Mouse (Mus musculus) CD4-positive, CD25-positive, alpha-beta regulatory T cell, adult 9 weeks (primary cell): Measurements from ENCODE around the gene Bhmt2. TPM values are rescaled to one million over a fixed set of nuclear protein-coding genes. Genes with fewer than 3 reads are reported as not detected.

ENCODE experiments used
- polyA plus RNA-seq: library from polyadenylated mRNA; unstranded; fragments of 100-300 nt; shearing (Covaris generic); gene quantifications from one replicate; pipeline ENCODE4 v1.2.1, GENCODE M21; 2017

Bhmt2 gene
- polyA plus RNA-seq = not detected

DNA sequence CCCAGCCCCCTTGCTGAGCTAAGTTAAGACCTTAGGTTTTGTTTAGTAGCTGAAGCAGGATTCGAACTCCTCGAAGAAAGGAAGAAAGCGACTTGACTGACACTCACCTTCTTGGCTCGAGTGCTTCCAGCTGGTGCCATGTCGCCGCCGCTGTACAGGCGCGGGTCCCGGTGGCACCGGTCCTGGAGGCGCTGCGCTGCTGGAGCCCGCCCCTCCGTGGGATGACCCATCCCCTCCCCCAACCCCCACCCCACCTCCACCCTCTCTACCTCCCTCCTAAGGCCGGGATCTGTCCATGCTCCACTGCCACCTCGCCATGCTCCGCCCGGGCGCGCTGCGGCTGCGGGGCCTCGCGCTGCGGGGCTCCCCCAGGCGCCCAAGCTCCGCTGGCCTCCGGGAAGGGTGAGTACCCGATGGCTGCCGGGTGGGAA lies at the start of gene Bhmt2, which contains the start of gene Dmgdh:
Gene Bhmt2 (minus strand): TSS at position 172 of the 431 bp plus-strand sequence.
Gene Dmgdh (plus strand): TSS at position 303 of the 431 bp plus-strand sequence.

DNA sequence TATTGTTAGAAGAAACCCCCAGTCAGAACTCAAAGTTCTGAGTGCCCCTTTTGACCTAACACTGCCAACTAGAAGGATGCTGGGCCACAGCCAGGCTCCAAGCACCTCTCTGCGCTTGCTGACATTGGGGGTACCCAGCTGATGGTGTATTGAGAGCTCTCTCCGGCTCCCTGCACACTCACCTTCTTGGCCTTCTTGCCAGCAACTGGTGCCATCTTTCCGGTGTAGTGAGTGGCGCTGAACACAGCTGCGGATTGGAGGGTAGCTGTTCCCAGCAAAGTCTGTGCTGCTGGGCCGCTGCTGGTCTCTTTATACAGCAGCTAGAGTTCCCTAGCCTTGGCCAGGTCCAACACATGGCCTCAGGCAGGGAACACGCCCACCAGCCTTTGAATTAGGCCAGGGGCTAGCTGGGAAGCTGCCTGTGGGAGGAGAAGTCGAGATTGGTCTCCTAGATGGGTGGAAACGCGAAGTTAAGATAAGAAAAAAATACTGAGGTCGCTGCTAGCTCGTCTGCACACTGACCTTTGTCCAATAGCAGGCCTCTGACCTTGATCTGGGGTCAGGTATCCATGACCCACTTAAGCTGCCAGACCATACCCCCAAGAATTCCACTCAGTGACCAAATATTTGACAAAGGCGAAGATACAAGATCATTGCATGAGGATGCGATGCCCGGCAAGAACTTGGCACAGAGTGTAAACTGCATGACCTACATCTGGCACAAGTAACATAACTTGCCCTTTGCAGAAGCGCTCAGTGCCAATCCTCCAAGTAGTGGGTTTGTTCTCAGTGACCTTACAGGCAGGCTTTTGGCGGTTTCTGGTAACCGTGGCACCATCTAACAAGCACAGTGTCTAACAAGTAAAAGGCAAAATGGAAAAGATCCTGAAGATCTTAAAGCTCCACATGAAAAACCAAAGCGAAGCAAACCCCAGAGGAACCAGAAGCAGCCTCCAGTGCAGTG lies 36.5 kb downstream of the Bhmt2 start, which contains the start of gene Bhmt:
Gene Bhmt (minus strand): TSS at position 680 of the 964 bp plus-strand sequence.

Other genes with a start within 250 kb of the Bhmt2 start
- gene Jmy, start 174.5 kb downstream of the Bhmt2 start, polyA plus RNA-seq = 1.1 TPM
- gene Bhmt, start 36.3 kb downstream of the Bhmt2 start, polyA plus RNA-seq = not detected
- not detected for gene Dmgdh, start 131 bp upstream of the Bhmt2 start, polyA plus RNA-seq
- gene Arsb, start 97.3 kb upstream of the Bhmt2 start, polyA plus RNA-seq = 9.9 TPM